Mouse (Mus musculus) neural tube, embryonic 10.5 days (tissue): Measurements from ENCODE around the gene Tax1bp3.

Experiments
- DNase-seq: peaks from one replicate; pipeline ENCODE4 v3.0.0-alpha.2; 2017; ENCODE audit warnings: low spot score; ENCODE audit errors: extremely low spot score

The Tax1bp3 gene

GRCm38 (mm10) chr11:73228881-73229280 is 52.0 kb downstream of the Tax1bp3 start:
- DNase-seq: no peak

GRCm38 (mm10) chr11:73230081-73230480 is 53.2 kb downstream of the Tax1bp3 start:
- DNase-seq: no peak

- DNase-seq: no peak
These were observed 55.6 kb downstream of the Tax1bp3 start for GRCm38 (mm10) chr11:73232513-73232912.
